Mouse (Mus musculus): Measurements from ENCODE around the gene Myl6b. TPM values are rescaled to one million over a fixed set of nuclear protein-coding genes. Genes with fewer than 3 reads are reported as not detected.

Myl6b gene
- total RNA-seq, 4 experiments from 2014 or later: 29.9 to 33.3 (median 32.4) TPM

GRCm38 (mm10) chr10:128451014-128451413 lies 47.5 kb downstream of the Myl6b start:
- DNase-seq (ENCODE audit: low spot score in 2 of 2): no peak

GRCm38 (mm10) chr10:128445407-128445806 lies 53.1 kb downstream of the Myl6b start:
- no peak for DNase-seq (ENCODE audit: low spot score in 2 of 2)

- DNase-seq (ENCODE audit: low spot score in 2 of 2): no peak
Measured at GRCm38 (mm10) chr10:128444354-128444753, 54.1 kb downstream of the Myl6b start.

Small RNAs within 50 kb of the gene (microRNA-seq; reads per million reads assigned to microRNA genes)
- 0 to 0.42 reads per million in 2 experiments for gene Mir6916
- 0 to 0.44 reads per million in 2 experiments for gene Mir8105

Other genes with a start within 250 kb of the Myl6b start
- not detected for gene Apon, start 244.6 kb downstream of the Myl6b start, total RNA-seq (2022)
- under 1 TPM in 1 of 4 experiments, not detected in 3; 0.30 TPM for gene Apof, start 230.0 kb downstream of the Myl6b start, total RNA-seq (2022)
- gene Stat2, start 228.1 kb downstream of the Myl6b start, total RNA-seq (2022): 10 to 100 TPM; 26.8 to 38.6 (median 28.2) TPM
- gene Il23a, start 199.9 kb downstream of the Myl6b start, total RNA-seq (2022): under 1 TPM in 1 of 4 experiments, not detected in 3; 0.36 TPM
- 10 to 100 TPM; 14.5 to 15.5 (median 15.3) TPM for gene Pan2, start 195.3 kb downstream of the Myl6b start, total RNA-seq (2022)
- 10 to 100 TPM; 66.6 to 76.7 (median 67.6) TPM for gene Cnpy2, start 176.2 kb downstream of the Myl6b start, total RNA-seq (2022)
- gene Cs, start 161.0 kb downstream of the Myl6b start, total RNA-seq (2022): 100 to 1,000 TPM; 221 to 239 (median 230) TPM
- gene Coq10a, start 129.7 kb downstream of the Myl6b start, total RNA-seq (2022): 10 to 100 TPM; 59.3 to 62.4 (median 61.5) TPM
- 10 to 100 TPM; 41.2 to 49.0 (median 44.8) TPM for gene Ankrd52, start 121.6 kb downstream of the Myl6b start, total RNA-seq (2022)
- gene Slc39a5, start 97.5 kb downstream of the Myl6b start, total RNA-seq (2022): under 1 TPM in 3 of 4 experiments, not detected in 1; 0.27 to 0.61 (median 0.59) TPM
- gene Nabp2, start 87.2 kb downstream of the Myl6b start, total RNA-seq (2022): 10 to 100 TPM; 90.1 to 97.4 (median 94.1) TPM
- gene Rnf41, start 87.0 kb downstream of the Myl6b start, total RNA-seq (2022): 10 to 100 TPM; 72.2 to 79.3 (median 73.4) TPM
- 100 to 1,000 TPM; 262 to 275 (median 268) TPM for gene Smarcc2, start 39.4 kb downstream of the Myl6b start, total RNA-seq (2022)
- gene Myl6, start 4.5 kb downstream of the Myl6b start, total RNA-seq (2022): 100 to 1,000 TPM; 555 to 620 (median 586) TPM
- gene Esyt1, start 27.2 kb upstream of the Myl6b start, total RNA-seq (2022): 10 to 100 TPM; 11.9 to 13.7 (median 12.8) TPM
- 10 to 100 TPM; 11.7 to 16.1 (median 14.8) TPM for gene Zc3h10, start 49.1 kb upstream of the Myl6b start, total RNA-seq (2022)
- gene Rpl41, start 50.6 kb upstream of the Myl6b start, total RNA-seq (2022): 1,000 to 10,000 TPM; 1,345 to 1,743 (median 1,563) TPM
- gene Pa2g4, start 67.3 kb upstream of the Myl6b start, total RNA-seq (2022): 10 to 100 TPM; 57.5 to 60.9 (median 59.4) TPM
- gene Erbb3, start 91.0 kb upstream of the Myl6b start, total RNA-seq (2022): 1 to 10 TPM; 7.8 to 8.3 (median 8.2) TPM
- 100 to 1,000 TPM; 129 to 288 (median 207) TPM for gene Rps26, start 128.1 kb upstream of the Myl6b start, total RNA-seq (2022)
- 10 to 100 TPM; 12.0 to 15.9 (median 13.8) TPM for gene Ikzf4, start 147.3 kb upstream of the Myl6b start, total RNA-seq (2022)
- gene Suox, start 175.4 kb upstream of the Myl6b start, total RNA-seq (2022): 10 to 100 TPM; 12.7 to 14.6 (median 14.0) TPM
- 100 to 1,000 TPM; 131 to 143 (median 135) TPM for gene Rab5b, start 197.6 kb upstream of the Myl6b start, total RNA-seq (2022)
- gene Pmel, start 205.5 kb upstream of the Myl6b start, total RNA-seq (2022): under 1 TPM; 0.40 to 0.98 (median 0.59) TPM
- 1 to 10 TPM; 2.5 to 5.9 (median 3.8) TPM for gene Cdk2, start 206.3 kb upstream of the Myl6b start, total RNA-seq (2022)
- 10 to 100 TPM in 1 of 4 experiments, 1 to 10 TPM in 3; 9.0 to 10.5 (median 9.6) TPM for gene Dgka, start 246.2 kb upstream of the Myl6b start, total RNA-seq (2022)
- gene Pym1, start 249.2 kb upstream of the Myl6b start, total RNA-seq (2022): 10 to 100 TPM; 28.6 to 31.6 (median 30.2) TPM

Data from left cerebral cortex, adult 8-10 months (tissue).